Mouse (Mus musculus) kidney, postnatal 25 days (tissue): ENCODE results near the gene Rassf5.
"Not testable (repeated sequence)": the region's sequence is repeated elsewhere in the genome, so short reads cannot be mapped to it uniquely, and the experiment has no call there.

Source experiments
- DNase-seq, 2 experiments: peaks; one replicate each; pipeline ENCODE4 v3.0.0; 2021; ENCODE audit warnings: mixed read lengths in 2 of 2

Rassf5 gene

DNA sequence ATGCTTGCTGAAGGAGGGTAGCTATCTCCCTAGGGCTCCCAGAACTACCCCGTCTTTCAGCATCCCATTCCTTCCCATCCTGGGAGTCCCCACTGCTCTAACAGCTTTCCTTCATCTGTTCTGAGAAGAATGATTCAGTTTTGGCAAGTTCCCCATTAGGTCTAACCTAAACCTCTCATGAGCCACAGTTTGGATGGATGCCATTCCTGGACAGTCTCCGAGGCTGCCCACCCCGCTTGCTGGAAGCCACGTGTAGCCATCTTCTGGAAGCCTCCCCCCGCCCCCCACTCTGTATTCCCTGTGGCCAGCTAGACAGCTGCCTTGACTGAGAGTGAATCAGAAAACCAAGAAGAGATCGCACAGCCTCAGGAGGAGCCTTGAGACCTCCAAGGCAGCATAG lies 12.2 kb upstream of the Rassf5 start:
- DNase-seq = no peak

DNA sequence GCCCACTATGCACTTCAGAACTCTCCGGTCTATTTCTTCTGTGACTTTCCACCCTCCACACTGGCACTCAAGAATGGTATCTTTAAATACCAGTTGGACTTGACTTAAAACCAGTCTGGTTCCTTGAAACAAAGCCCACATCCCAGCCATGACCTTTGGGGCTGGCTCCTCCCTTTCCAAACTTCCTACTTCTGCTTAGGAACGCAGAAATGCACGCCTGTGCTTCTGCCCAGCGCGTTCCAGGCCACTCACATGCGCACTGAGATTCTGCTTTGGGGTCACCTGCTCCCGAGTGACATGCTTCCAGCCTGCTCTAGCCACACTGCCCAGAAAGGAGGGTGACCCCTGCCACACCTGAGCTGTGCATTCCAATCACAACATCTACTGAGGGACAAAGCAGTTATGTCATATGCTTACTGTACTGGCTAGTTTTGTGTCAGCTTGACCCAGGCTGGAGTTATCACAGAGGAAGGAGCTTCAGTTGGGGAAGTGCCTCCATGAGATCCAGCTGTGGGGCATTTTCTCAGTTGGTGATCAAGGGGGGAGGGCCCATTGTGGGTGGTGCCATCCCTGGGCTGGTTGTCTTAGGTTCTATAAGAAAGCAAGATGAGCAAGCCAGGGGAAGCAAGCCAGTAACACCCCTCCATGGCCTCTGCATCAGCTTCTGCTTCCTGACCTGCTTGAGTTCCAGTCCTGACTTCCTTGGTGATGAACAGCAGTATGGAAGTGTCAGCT lies 7.6 kb upstream of the Rassf5 start:
- not testable (repeated sequence) for DNase-seq

DNA sequence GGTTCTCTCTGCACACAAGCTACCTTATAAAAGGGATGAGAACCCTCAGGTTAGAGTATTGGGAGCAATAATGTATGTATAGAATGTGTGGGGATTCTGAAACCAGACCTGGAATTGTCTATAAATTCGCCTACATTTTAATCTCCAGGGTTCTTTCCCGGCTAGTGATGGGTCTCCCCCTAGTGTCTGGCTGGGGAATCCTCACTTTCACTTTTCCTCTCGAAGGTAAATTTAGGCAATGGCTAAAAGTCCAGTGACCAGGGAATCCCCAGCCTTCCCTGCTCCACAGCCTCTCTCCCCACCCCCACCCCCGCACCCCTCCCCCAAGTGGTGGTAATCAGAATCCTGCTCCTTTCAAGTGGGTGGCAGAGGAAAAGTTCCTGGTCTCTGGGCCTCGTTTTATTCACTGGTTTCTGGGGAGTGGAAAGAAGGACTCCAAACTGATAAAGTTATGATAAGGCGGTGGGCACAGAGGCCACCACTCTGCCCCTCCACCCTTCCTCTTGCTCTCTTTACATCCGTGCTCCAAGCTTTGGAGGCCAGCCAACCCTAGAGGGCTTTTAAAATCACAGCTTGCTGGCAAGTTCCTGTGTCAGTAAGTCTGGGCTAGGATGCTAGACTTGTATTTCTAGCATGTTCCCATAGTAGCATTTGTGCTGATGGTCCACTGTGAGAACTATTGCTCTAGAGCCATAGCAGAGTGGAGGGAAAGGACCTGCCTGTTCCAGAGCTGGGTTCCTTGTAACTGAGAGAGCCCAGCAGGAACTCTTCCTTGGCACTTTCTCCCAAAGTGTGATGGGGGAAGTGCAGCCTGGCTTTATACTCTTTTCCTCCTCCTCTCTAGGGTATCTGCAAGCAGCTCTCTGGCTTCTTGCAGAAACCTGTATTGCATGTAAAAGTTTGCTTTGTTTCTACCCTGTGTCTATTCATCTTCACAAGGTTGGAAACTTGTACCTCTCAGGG lies 1.7 kb upstream of the Rassf5 start:
- peak in 1 of 2 experiments; percentile 68 for DNase-seq

DNA sequence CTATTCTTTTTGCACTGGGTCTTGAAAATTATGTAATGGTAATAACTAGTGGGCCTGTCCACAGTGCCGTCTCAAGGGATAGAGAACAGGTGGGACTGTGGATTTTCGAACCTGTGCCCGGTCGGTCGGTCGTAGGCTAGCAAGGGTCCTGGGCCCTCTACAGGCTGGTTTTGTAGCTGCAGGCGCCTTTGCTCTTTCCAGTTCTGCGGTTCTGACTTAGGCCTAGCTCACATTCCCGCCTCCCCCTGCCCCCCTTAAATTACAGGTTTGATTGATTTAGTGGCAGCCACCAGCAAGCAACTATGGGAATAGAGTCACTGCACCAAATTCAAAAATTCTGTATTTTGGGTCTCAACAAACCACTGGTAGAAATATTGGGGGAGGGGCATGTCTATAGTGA lies 868 bp upstream of the Rassf5 start:
- peak; percentile 74 for DNase-seq

DNA sequence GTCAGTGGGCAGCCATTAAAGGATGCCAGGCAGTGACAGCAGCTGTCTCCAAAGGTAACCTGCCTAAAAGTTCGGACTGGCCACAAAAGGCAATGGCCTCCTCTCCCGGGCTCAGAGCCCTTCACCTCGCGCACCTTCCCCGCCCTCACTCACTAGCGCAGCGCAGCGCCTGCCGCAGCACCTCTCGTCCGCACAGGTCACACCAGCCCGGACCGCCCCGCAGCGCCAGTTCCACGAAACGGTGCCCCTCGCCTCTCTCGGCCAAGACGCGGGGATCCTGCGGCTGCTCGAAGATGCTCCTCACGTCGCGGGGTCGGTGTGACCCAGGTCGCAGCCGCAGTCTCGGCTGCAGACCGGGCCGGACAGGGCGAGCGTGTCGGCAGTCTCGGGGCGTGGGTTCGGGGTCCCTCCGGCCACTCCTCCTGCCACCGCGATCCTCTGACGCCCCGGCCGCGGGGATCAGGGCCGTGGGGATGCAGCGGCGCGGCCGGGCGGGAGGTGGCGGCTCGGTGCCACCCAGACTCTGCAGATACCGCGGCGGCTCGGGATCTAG lies 446 bp downstream of the Rassf5 start:
- DNase-seq = peak in 1 of 2 experiments; percentile 17

DNA sequence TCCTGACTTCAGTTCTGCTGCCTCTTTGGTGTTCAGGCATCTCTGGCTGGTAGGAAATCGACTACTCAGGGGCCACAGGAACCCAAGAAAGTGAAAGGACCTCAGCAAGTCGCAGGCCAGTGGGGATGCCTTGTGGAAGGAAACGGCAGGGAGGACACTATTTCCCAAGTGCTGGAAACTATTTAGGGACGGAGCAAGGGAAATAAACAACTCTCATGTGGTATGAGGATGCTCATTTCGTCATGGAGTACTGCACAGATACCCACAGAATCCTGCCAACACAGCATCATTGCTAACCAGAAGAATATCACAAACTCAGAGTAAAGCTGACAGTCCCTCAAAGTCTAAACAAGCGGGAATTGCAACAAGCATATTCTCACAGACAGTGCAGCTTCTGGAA lies 2.1 kb downstream of the Rassf5 start:
- peak in 1 of 2 experiments; percentile 26 for DNase-seq

DNA sequence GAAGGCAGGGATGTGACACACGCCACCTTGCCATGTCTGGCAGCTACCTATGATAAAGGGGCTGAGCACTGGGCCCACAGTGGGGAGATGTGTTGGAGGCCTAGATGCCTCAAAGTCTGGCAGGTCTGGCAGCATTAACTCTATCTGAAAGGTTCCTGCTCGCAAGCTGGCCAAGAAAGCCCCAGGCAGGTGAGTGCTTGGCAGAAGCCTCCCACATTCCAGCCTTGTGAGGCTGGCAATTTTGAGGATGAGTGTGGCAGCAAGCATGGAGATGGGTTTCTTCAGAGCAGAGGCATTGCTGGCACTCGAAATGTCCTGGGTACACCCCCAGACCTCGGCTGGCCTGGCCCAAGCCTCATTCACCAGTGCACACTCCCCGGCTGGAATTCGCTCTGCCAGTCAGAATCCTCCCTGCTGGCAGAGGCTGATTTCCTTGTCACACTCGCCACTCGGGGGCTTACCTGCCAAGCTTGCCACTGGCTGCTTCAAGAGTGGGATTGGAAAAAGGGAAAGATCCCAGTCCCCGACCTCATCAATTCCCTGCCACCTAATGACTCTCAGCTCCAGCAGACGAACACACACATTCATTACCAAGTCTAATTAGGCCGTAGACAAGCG lies 5.4 kb downstream of the Rassf5 start:
- no peak for DNase-seq

DNA sequence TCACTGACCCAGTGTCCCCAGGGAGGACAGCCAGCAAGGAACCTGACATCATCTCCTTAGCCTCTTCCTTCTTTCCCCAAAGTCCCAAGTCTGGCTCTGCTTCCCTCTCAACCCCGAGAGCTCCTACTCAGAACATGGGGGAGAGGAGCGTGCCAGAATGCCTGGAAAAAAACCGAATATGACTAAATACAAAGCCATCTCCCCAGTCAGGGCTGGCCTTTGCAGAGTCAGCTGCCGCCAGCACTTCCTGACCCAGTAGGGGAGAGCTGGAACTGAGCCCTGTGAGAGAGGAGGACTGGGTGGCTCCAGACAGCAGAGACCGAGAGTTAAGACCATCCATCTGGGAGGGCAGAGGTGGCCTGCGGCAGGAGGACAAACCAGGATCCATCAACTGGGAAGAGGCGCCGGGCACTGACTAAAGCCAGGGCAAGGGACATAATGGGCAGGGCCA lies 6.1 kb downstream of the Rassf5 start:
- DNase-seq = peak; percentile 71 to 80

DNA sequence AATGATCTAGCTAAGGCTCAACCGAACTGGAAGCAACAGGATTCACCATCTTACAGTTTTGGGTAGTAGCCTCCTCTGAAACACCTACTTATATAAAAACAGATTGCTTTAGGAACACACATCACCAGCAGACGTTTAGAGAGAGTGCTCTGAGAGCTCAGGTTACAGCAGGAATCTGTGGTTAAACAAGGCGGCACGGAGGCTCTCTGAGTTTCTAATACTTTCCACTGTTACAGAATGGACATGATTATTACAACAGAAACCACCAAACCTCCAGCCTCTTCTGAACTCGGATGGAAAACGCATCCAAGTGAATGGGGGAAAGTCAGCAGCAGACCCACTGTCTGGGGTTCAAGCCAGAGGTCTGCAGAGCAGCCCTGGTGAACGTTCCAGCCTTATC lies 9.0 kb downstream of the Rassf5 start:
- DNase-seq = no peak

DNA sequence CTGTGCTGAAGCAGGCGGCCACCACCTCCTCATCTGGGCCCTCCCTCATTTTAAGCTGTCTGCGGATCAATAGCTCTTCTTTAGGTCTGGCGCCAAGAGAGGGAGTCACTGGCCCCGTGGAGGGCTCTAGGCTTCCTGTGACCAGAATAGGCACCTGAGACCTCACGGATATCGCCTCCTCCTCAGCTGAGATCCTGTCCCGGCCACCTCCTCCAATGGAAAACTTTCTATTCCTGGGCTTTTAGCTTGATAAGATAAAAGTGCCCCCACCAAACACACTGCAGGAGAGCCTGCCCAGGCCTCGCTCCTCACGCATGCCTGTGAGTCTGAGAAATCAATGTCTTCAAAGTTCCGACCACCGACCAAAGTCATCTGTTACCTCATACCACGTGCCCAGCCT lies 11.5 kb downstream of the Rassf5 start:
- DNase-seq = no peak

DNA sequence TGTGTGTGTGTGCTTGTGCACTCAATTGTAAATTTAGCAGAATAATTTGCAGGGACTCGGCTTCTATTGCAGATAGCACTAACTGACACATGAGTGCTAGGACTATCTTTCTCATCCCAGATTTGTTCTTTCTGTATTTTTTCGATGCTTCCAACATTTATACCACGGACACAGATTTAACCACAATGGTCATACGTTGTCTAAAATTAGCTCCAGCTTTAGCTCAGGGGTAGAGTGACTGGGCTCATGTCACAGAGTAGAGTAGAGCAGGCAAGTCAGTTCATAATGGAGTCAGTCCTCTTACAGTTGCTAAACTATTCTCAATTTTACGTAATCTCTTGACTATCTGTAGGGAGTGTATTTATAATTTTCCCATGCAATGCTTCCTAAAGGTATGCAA lies 16.4 kb downstream of the Rassf5 start:
- no peak for DNase-seq

DNA sequence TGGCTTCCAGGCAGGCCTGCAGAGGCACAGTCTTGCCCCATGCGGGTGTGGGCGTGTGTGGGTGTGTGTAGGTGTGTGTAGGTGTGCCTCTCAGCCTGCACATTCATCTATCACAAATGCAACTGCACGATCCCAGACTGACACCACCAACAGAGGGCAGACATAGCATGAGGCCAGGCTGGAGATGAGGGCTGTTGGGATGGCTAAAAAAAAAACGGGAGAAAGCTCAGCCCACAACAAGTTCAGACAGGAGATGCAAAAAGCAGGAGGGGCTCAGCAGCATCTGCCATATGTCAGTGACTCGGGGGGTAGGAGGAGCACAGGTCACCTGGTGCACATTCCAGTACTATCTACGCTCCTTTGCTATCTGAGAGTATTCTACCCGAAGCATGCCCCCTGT lies 16.8 kb downstream of the Rassf5 start:
- DNase-seq = no peak

DNA sequence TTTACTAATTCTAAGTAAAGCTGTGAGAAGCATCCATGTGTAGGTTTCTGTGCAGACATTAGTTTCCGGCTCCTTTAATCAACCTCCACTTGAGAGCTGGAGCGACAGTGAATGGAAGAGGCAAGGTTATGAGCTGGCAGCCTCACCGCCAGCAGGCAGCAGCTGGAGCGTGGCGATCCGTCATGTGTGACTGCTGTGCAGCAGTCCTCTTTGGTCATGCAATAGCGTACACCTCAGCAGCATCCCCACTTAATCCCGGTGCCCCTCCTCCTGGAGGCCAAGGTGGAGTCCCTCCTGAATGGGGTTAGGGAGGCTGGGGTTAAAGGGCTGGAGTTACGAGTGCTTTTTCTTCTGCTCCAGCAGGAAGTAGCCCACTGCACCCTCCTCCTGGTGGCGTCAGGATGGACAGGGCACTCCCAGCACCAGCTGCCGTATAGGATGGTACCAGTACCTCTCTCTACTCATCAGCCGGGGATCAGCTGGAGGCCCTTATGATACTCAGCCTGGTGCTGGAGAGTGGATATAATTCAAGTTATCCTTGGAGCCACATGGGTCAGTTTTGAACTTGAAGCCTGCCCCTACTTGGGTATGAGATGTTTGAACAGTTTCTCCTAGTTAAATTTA lies 20.1 kb downstream of the Rassf5 start:
- peak; percentile 49 to 76 for DNase-seq

DNA sequence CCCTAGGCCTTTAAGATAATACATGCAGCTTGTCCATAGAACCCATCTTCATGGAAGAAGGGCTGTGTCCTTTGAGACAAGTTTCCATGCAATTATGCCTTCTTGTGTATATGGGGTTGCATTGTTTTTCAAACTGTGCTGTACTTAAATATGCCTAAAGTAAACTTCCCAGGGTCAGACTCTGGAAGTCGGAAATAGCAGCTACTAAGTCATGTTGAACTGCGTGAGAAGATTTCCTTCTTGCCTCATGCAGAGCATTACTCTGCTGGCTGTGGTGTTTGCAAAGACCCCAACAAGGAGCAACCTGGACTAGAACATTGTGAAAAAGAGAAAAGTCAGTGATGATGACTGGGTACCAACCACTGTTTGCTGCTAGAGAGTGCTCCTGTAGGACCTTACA lies 21.7 kb downstream of the Rassf5 start:
- no peak for DNase-seq

DNA sequence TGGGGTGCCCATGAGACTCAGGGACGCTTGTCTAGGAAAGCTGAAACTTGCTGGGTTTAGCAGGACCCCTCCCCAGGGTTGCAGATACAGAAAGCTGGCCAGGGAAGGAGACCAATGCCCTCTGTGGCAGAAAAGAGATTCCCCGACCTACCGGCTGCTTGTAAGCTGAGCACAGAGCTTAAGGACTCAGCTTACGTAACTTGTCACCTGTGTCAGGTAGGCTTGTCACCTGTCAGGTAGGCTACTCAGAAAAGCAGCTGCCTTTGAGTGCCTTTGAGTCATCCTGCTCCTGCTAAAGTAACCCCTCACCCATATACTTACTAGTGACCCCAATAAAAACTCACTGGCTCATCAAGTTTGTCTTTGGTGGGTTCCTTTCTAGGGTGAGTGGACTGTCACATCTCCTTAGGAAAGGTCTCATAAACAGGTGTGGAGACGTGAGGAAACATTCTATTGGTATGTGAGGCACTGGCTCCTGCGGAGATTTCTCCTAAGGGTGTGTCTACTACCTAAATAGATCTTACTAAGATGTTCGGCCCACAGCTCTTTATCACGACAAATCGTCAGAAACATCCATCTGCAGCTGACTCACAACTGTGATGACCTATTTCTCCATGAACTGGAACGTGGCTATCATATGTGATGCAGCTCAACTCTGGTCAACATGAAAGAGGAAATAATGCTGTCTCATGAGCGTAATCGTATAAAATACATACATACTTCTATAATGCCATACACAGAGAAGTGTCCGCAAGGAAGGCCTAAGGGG lies 23.1 kb downstream of the Rassf5 start:
- no peak for DNase-seq

DNA sequence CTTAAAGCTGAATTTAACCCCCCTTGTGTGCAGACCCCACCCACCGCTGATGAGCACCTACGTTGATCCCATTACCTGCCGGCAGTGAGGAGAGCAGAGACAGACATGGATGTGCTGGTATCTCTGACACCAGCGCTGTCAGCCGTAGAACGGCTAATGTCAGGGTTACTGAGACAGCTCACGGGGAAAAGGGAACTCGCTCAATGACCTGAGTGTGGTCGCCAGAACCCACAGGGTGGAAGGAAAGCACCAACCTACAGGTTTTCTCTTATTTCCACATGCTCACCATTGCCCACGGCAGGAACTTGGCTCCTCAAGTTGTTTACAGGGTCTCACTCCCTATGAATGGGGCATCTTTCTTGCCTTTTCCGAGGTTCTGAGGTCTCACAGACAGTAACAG lies 26.1 kb downstream of the Rassf5 start:
- DNase-seq = no peak

DNA sequence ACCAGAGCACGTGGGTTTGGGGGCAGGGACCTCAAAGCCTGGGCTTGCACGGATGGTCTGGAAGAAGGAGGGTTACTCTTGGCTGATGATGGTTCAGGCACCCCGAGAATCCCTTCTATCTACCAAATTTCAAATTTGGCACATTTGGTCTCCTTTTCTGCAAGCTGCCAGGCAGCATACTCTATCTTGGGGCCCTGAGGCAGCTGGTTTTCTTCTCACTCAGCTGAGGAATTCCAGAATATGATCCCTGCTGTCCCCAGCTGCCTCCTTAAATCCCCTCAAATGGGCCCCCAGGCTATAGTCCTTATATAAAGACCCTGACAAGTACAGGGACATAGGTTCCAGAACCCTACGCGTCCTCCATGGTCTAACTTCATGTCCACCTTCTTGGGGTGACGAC lies 31.7 kb downstream of the Rassf5 start:
- no peak for DNase-seq

DNA sequence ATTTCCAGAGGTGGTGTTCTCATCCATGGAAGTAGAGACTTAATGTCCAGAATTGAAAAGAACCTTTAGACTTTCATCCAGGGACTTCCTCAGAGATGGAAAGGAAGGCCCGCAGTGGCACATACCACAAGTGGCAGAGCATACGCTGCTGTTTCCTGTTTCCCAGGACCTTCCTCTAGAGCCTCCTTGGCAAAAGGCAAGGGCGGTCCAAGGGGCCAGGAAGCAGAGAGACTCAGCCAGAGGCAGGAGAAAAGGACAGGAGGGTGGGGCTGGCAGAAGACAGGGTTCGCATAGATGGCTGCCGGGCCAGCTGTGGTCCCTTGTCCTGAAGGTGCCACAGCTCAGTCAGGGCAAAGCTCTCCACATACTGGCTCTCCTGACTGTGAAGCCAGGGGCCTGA lies 32.1 kb downstream of the Rassf5 start:
- no peak for DNase-seq

DNA sequence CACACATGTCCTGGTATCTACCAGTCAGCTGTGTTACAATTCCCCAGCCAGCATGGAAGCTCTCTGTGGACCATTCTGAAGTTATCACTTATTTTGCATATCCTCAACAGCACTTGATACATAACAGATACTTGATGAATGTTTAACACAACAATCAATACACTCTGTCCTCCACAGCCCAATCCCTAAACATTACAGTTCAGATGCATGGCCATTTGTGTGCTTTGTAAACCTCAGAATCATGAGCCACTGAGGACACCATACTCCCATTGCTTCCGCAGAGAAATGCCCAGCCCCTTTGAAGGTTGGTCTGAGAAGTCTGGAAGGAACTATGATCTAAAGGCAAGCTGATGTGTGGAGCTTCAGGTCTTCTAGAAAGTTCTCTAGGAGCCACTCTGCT lies 33.4 kb downstream of the Rassf5 start:
- DNase-seq = no peak

DNA sequence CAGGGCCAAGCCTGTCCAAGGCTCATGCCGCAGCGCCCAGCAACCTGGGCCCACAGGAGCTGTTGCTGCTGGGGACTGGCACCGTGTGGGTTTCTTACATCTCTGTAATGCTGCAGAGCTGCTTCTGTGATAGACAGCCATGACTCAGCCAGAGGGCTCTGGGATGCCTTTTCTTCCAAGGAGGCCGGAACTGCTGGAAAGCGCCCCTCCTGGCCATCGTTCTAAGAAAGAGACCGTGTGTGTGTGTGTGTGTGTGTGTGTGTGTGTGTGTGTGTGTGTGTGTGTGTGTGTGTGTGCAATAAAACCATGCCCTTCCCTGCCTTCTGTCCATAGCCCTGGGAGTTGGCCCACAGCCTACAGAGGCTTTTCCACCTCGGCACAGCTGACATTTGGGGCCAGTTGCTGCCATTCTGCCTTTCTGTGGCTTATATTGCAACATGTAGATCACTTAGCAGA lies 35.1 kb downstream of the Rassf5 start:
- no peak for DNase-seq

DNA sequence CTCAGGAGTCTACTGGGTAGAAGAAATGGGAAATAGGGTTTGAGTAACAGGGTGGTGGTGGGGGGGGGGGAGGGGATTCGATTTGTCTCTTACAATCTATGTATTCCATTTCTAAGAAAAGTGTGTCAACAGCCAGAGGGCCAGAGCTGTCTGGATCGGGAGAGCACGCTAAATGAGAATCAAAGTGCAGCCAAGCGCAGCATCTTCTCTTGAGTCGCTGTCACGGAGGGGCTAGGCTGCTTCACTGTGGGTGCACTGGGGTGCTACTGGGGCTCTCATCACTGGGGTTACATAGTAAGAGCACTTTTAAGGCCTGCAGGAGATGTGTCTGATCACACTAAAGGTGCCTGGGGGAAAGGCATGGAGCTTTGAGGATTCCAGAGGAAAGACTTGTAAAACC lies 36.3 kb downstream of the Rassf5 start:
- no peak for DNase-seq

DNA sequence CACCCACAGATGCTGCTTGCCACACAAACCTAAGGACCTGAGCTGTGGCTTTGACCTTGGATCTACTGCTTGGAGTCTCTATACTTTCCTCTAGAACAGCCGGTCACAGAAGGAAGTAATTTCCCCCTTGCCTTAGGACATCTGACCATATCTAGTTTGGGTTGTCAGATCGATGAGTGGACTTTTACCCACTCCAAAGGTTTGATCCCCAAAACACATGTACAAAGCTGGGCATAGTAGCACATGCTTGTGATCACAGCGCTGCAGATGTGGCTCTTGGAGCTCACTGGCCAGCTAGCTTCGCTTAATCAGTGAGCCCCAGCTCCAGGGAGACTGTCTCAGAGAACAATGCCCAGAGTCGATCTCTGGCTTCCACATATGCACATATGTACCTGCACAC lies 37.0 kb downstream of the Rassf5 start:
- no peak for DNase-seq
